Mouse (Mus musculus) spleen, embryonic (tissue): ENCODE data around the gene Cdc40.

Experiments
- CTCF ChIA-PET: fragments of 350-600 bp; sonication (Branson Sonifier 250); formaldehyde crosslinking; loops from one replicate; lab custom pipeline; 2022; lab: Charles Lee

Cdc40 gene

DNA sequence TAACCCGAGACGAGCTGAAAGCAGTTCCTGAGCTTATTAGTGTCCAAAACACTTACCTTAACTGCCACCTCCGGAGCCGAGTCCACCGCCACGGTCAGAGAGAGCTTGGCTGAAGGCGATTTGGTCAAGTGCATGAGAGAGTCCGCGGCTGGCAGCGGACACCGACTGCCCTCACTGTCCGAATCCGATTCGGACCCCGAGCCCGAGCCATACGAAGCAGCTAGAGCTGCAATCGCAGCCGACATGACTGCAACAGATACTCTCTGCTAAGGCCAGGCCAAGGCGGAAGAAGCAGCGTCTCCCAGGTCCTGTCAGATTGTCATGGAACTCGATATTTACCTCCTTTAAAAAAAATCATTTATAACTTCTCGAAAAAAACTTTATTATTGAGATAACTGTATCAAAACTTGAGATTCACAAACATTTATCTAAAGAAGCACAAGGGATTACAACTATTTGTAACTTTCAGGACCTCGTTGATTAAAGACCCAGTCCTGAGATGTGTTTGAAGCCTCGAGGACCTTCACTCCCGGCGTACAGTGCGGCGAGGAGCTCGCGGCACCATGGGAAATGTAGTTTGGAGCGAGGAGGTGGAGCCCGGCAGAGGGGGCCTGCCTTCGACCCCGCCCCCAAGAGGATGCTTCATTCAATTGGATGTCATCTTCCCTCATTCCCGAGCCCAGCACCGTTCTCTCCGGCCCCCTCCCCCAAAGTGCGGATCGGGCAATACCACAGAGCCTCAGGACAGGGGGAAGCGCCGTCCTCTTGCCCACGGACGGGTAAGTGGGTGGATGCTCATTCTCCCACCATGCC, at the start of gene Cdc40, which contains the start of gene Wasf1:
Cdc40 (minus strand) TSS at position 481 of the 813 bp plus-strand sequence.
Wasf1 (plus strand) TSS at position 645 of the 813 bp plus-strand sequence.
- CTCF ChIA-PET = no interaction called here

DNA sequence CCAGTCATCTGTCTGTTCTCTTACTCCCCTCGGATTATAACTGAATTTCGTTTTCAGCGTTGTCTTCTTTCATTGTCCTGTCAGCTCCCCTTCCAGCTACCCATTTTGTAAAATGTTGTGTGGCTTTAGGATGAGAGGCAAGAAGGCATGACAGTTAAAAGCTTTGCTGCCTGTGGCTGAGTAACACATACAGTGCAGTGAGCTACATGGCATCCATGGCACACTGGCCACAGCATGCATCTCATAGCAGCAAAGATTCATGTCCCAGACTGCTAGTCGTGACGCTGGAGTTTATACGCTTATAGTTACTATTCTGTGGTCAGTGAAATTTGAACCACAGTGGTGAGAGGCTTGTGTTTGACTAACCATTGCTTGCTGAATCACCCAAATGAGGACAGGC, 36.4 kb upstream of the Cdc40 start:
- CTCF ChIA-PET = no interaction called here

DNA sequence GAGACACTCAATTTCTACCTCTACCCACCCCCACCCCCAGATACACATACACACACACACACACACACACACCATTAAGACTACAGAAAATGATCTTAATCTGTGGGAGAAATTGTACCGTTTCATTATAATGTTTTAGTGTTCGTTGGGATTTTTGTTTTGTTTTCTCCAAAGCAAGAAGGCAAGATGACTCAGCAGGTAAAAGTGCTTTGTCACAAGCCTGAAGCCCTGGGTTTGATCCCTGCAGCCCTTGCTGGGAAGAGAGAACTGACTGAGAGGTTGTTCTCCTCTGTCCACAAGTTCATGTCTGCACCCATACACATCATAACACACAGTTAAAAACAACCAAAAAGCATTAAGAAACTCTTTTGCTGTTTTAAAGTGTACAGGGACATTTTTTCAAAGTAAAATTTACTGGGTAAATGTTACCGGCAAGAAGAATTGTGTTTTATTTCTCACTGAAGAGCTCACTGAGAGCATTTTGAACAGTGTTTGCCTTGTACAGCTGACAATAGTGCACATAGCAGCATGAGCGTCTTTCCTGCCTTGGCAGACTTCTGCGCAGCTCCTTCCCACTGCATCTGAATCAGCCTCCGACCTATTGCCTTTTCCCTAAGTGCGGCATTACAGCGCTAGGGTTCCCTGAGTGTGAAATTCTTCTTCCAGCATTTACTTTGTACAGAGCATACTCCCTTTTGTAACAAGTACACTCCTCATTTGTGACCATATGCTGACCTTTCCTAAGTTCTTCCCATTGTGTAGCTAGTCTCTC, 35.7 kb upstream of the Cdc40 start:
- CTCF ChIA-PET = no interaction called here

DNA sequence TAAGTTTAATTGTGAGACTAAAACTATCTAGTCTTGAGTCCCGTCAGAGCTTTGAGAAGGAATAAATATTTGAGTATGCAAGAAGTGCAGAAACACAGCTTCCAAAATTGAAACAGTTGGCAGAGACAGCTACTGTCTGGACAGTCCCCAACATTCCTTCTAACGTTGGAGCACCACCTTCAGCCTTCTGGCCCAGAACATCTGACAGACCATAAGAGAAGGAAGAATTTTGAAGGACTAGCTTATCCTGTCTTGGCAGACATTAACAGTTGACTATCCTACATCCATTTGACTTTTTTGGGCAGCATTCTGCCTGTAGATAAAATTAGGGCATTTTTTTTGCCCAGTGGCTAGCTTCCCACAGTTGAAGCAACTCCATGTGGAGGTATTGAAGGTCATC, 32.1 kb upstream of the Cdc40 start:
- CTCF ChIA-PET = no interaction called here

GRCm38 (mm10) chr10:40910811-40911210, 27.7 kb upstream of the Cdc40 start:
- CTCF ChIA-PET = interaction anchor here (0.6 kb wide), 1 partner anchor 262 kb away, joined by 3 read pairs; no protein-coding TSS in a partner anchor

- CTCF ChIA-PET = no interaction called here
Observed at GRCm38 (mm10) chr10:40908580-40908979, 25.5 kb upstream of the Cdc40 start.

DNA sequence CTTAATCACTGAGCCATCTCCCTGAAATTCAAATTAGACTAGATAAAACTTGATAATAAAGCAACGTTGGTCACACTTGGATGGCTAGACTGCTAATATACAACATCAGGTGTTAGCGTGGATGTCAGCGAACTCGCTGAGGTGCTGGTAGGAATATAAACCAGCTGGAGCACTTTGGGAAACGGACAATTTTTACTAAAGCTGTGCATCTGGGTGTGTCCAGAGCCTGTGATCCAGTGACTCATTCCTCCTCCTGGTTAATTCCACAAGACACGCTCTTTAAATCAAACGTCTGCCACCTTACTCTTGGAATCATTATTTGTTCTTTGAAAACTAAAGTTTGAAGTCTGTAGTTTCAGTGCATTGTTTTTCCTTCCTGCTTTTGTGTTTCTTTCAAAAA, 23.7 kb upstream of the Cdc40 start:
- CTCF ChIA-PET = no interaction called here

- CTCF ChIA-PET = no interaction called here
Observed at GRCm38 (mm10) chr10:40906131-40906530, 23.0 kb upstream of the Cdc40 start.

GRCm38 (mm10) chr10:40901786-40902185, 18.7 kb upstream of the Cdc40 start:
- CTCF ChIA-PET = no interaction called here

DNA sequence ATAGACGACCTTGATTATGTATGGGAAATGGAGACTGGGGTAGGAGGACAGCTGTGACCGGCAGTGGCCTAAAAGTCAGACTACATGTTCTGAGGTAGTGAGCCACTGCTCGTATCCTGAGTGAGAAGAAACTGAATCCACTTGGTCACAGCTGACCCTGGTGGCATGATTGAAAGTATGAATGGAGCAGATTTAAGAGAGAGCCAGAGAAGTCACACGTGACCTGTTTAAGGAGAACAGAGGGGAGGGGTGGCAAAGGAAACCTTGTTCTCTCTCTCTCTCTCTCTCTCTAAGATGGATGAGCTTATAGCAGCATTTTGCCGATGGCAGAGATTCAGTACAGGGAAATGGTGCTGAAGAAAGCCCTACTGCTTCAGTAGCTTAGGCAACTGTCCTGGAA, 13.5 kb upstream of the Cdc40 start:
- CTCF ChIA-PET = interaction anchor here (0.5 kb wide), 1 partner anchor 14 kb away, joined by 7 read pairs; no protein-coding TSS in a partner anchor

DNA sequence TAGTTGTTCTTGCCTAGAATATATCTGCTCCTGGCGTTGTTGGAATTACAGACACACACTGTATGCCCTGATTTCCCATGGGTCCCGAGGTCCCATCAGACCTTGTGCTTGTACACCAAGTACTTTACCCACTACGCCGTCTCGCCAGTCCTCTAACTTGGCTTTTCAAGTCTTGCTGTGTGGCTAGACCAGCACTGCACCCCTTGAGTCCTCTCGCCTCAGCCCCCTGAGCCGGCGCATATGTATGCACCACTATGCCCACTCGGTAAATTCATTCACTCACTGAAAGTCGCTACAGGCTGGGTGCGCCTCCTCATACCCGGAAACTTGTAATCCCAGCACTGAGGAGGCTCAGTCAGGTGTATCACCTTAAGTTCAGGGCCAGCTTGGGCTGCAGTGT, 12.7 kb upstream of the Cdc40 start:
- CTCF ChIA-PET = interaction anchor here (0.5 kb wide), 1 partner anchor 14 kb away, joined by 7 read pairs; no protein-coding TSS in a partner anchor

DNA sequence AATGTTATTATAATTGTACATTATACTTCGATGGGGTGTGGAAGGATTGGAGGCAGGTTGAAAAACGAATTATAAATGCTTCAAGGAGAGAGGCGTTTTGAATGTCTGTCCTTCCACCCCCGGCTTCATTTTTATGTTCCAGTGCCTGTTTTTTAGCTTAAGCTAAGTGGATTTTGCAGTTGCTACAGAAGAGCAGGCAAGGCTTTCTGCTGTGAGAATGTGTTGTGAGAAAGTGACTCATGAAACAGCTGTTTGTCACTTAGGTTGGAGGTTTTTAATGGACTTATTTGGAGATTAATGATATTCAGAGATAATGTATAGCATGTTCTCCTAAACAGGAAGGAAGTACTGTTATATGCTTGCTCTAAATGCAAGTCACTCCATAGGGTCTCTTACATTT, 6.0 kb upstream of the Cdc40 start:
- CTCF ChIA-PET = no interaction called here

GRCm38 (mm10) chr10:40887316-40887715, 4.2 kb upstream of the Cdc40 start:
- CTCF ChIA-PET = interaction anchor here (0.7 kb wide), 1 partner anchor 628 kb away, joined by 3 read pairs; no protein-coding TSS in a partner anchor

DNA sequence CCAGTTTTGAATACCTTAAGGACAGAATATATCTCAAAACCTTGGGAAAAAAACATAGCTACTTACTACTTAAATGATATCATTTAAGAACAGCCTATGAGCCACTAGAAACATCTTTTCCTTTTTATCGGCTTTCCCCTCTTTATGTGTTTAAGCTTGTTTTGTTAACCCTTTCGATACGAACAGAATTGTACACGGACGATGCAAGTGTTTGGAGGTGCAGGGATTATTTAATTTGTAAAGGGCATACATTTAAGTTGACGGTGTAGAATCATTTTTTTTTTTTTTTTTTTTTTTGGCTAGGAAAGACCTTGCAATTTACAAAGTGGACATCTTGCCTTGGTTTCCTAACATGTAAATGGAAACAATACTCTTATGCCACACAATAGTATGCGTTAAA, 2.3 kb upstream of the Cdc40 start:
- CTCF ChIA-PET = interaction anchor here (0.7 kb wide), 2 partner anchors 274 to 618 kb away, joined by 10 to 15 read pairs; no protein-coding TSS in a partner anchor

GRCm38 (mm10) chr10:40884279-40884806, 1.2 kb upstream of the Cdc40 start:
- CTCF ChIA-PET = no interaction called here

DNA sequence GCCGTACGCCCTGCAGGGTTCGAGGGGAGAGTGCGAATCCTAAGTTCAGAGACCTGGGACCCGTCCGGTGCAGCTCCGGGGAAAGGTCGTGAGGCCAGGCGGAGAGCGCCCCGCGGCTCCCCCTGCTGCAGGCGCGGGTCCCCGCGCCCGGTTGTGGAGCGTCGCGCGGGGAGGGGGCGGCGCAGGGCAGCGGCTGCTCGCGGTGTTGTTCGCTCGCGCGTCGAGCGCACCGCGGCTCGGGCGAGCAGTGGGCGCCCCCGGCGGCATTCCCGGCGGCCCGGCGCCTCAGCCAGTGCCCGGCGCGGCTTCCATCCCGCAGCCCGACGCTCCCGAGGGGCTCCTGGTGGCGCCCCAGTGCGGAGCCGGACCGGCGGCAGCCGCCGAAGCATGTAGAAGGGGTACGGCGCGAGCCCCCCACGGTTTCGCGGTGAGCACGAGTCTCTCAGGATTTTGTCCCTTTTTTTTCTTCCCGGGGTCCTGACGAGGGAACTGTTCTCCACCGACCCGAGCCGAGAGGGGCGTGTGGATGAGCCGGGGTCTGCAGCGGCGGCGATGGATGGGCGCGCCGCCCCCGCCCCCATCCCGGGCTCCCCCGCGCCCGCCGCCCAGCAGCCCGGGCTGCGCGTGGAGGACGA, 650 bp upstream of the Cdc40 start:
- CTCF ChIA-PET = no interaction called here

DNA sequence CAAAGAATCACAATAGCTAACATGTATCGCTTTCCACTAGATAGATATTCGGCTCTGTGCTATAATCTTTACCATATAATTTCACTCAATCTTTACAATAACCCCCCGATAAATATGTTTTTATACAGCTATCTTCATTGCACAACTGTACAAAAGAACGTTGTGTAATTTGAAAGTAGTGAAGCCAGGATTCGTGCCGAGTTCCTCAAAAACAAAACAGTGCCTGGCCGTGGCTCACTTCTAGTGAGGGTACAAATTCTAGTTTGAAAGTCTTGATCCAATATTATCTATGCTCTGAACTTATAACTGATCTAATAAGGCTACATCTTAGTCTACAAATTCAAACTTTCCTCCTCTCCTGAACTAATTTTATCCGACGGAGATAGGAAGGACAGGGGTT, 778 bp downstream of the Cdc40 start:
- CTCF ChIA-PET = no interaction called here

DNA sequence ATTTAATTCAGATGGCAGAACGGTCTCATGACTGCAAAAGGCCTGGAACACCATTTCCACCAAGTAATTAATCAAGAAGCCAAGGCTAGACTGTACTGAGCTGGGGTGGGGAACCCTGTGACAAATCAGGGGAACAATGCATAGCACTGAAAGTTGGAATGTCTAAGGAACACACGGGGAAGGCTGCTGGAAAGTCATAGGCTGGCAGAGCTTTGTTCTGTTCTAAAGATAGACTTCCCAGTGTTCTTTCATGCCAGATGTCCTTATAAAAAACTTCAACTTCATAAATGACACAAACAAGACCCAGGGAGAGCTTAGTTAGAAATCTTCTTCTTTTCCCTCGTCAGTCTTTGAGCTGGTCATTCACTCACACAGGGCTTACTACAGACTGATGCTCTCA, 1.9 kb downstream of the Cdc40 start:
- CTCF ChIA-PET = no interaction called here

- CTCF ChIA-PET = no interaction called here
Observed at GRCm38 (mm10) chr10:40879969-40880368, 3.1 kb downstream of the Cdc40 start.

GRCm38 (mm10) chr10:40878246-40878645, 4.9 kb downstream of the Cdc40 start:
- CTCF ChIA-PET = no interaction called here

- CTCF ChIA-PET = no interaction called here
Observed at GRCm38 (mm10) chr10:40872052-40872451, 11.1 kb downstream of the Cdc40 start.

- CTCF ChIA-PET = no interaction called here
Observed at GRCm38 (mm10) chr10:40871301-40871700, 11.8 kb downstream of the Cdc40 start.
